Mouse (Mus musculus) megakaryocyte, embryonic 14.5 days (primary cell): ENCODE measurements around the gene Tkt.

Source experiments
- FLI1 ChIP-seq: IDR thresholded peaks from 2 replicates; pipeline ENCODE4 v1.6.1; 2012; ENCODE audit warnings: low read length, inconsistent platforms, mixed read lengths
- GATA1 ChIP-seq: IDR thresholded peaks from 3 replicates; pipeline ENCODE4 v1.6.1; 2012; ENCODE audit warnings: mixed read lengths, low read length, inconsistent platforms, borderline replicate concordance

- TF ChIP-seq FLI1 (no peak), GATA1 (no peak)
Observed at GRCm38 (mm10) chr14:30609499-30609898, 61.3 kb downstream of the Tkt start.
